Mouse (Mus musculus): Measurements from ENCODE around the gene Gpr68.

Gene Gpr68

GRCm38 (mm10) chr12:100871841-100872240 lies 36.2 kb downstream of the Gpr68 start:
- no peak for DNase-seq (ENCODE audit: low read depth, low spot score)

- no peak for DNase-seq (ENCODE audit: low read depth, low spot score)
Measured at GRCm38 (mm10) chr12:100871234-100871633, 36.8 kb downstream of the Gpr68 start.

GRCm38 (mm10) chr12:100868049-100868622 lies 39.9 kb downstream of the Gpr68 start:
- DNase-seq (ENCODE audit: low read depth, low spot score): no peak

- DNase-seq (ENCODE audit: low read depth, low spot score): no peak
Measured at GRCm38 (mm10) chr12:100867097-100867496, 40.9 kb downstream of the Gpr68 start.

- no peak for DNase-seq (ENCODE audit: low read depth, low spot score)
Measured at GRCm38 (mm10) chr12:100865509-100866078, 42.4 kb downstream of the Gpr68 start.

GRCm38 (mm10) chr12:100865072-100865471 lies 42.9 kb downstream of the Gpr68 start:
- no peak for DNase-seq (ENCODE audit: low read depth, low spot score)

- no peak for DNase-seq (ENCODE audit: low read depth, low spot score)
Measured at GRCm38 (mm10) chr12:100862856-100863446, 45.0 kb downstream of the Gpr68 start.

GRCm38 (mm10) chr12:100862272-100862671 lies 45.7 kb downstream of the Gpr68 start:
- DNase-seq (ENCODE audit: low read depth, low spot score): no peak

GRCm38 (mm10) chr12:100857791-100858190 lies 50.2 kb downstream of the Gpr68 start:
- no peak for DNase-seq (ENCODE audit: low read depth, low spot score)

- no peak for DNase-seq (ENCODE audit: low read depth, low spot score)
Measured at GRCm38 (mm10) chr12:100856337-100856736, 51.7 kb downstream of the Gpr68 start.

GRCm38 (mm10) chr12:100852370-100852769 lies 55.6 kb downstream of the Gpr68 start:
- DNase-seq (ENCODE audit: low read depth, low spot score): no peak

GRCm38 (mm10) chr12:100849421-100850138 lies 58.4 kb downstream of the Gpr68 start:
- DNase-seq (ENCODE audit: low read depth, low spot score): peak; percentile 63

GRCm38 (mm10) chr12:100847437-100848080 lies 60.4 kb downstream of the Gpr68 start:
- DNase-seq (ENCODE audit: low read depth, low spot score): no peak

GRCm38 (mm10) chr12:100846566-100846965 lies 61.4 kb downstream of the Gpr68 start:
- no peak for DNase-seq (ENCODE audit: low read depth, low spot score)

GRCm38 (mm10) chr12:100845829-100846228 lies 62.2 kb downstream of the Gpr68 start:
- DNase-seq (ENCODE audit: low read depth, low spot score): no peak

GRCm38 (mm10) chr12:100844546-100844945 lies 63.5 kb downstream of the Gpr68 start:
- DNase-seq (ENCODE audit: low read depth, low spot score): no peak

GRCm38 (mm10) chr12:100843171-100843570 lies 64.8 kb downstream of the Gpr68 start:
- DNase-seq (ENCODE audit: low read depth, low spot score): no peak

- peak; percentile 84 for DNase-seq (ENCODE audit: low read depth, low spot score)
Measured at GRCm38 (mm10) chr12:100841211-100841792, 66.7 kb downstream of the Gpr68 start.

GRCm38 (mm10) chr12:100839926-100840325 lies 68.1 kb downstream of the Gpr68 start:
- DNase-seq (ENCODE audit: low read depth, low spot score): no peak

- DNase-seq (ENCODE audit: low read depth, low spot score): no peak
Measured at GRCm38 (mm10) chr12:100839079-100839600, 68.9 kb downstream of the Gpr68 start.

- DNase-seq (ENCODE audit: low read depth, low spot score): no peak
Measured at GRCm38 (mm10) chr12:100837208-100837607, 70.8 kb downstream of the Gpr68 start.

Measured in 3T3-L1 (cell line).